Mouse (Mus musculus) cerebellum, postnatal 14 days (tissue): Measurements from ENCODE around the gene Csrp1.

Source experiments
- DNase-seq, 2 experiments: peaks; one replicate each; pipeline ENCODE4 v3.0.0; 2021; ENCODE audit warnings: mixed read lengths in 2 of 2

Csrp1 gene

DNA sequence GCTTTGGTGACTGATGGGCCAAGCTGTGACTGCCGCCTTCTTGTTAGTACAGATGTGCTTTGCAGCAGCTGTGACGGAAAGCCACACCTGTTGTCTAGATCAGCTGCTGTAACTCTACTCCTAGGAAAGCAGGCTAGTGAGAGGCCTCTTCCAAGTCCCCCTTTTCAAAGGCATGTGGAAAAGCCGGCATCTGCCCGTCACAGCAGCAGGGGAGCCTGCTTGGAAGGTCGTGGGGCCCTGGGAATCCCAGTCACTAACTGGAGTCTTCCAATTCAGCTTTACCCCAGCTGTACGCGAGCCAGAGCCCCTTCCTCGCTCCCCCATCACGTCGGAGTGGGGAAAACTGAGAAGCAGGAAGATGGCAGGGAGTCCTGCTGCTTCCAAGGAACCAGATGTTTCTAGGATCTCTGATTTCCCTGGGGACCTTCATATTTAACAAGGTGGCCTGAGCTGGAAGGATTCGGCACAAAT is 21.4 kb upstream of the Csrp1 start:
- DNase-seq = no peak

GRCm38 (mm10) chr1:135698996-135699705 is 20.7 kb upstream of the Csrp1 start:
- peak; percentile 75 to 79 for DNase-seq

DNA sequence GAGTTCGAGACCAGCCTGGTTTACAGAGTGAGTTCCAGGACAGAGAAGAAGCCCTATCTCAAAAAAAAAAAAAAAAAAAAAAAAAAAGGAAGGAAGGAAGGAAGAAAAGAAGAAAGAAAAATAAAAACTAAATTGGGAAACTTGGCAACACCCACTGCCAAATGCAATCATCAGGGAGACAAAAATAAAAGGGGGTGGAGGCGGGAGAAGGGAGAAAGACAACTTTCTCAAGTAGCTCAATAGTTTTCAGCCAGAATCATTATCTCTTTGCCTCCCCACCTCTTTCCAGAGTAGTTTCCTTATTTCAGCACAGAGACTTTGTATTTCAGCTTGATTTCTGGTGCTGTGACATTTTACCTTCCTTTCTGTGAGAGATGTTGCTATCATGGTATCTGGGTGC is 20.0 kb upstream of the Csrp1 start:
- DNase-seq = no peak

- DNase-seq = peak; percentile 89 to 94
Measured at GRCm38 (mm10) chr1:135700605-135701004, 19.3 kb upstream of the Csrp1 start.

- DNase-seq = no peak
Measured at GRCm38 (mm10) chr1:135701314-135701713, 18.5 kb upstream of the Csrp1 start.

GRCm38 (mm10) chr1:135702722-135703121 is 17.1 kb upstream of the Csrp1 start:
- DNase-seq = no peak

GRCm38 (mm10) chr1:135704317-135704821 is 15.5 kb upstream of the Csrp1 start:
- DNase-seq = no peak

GRCm38 (mm10) chr1:135708369-135708768 is 11.5 kb upstream of the Csrp1 start:
- DNase-seq = no peak

GRCm38 (mm10) chr1:135711126-135711525 is 8.7 kb upstream of the Csrp1 start:
- no peak for DNase-seq

DNA sequence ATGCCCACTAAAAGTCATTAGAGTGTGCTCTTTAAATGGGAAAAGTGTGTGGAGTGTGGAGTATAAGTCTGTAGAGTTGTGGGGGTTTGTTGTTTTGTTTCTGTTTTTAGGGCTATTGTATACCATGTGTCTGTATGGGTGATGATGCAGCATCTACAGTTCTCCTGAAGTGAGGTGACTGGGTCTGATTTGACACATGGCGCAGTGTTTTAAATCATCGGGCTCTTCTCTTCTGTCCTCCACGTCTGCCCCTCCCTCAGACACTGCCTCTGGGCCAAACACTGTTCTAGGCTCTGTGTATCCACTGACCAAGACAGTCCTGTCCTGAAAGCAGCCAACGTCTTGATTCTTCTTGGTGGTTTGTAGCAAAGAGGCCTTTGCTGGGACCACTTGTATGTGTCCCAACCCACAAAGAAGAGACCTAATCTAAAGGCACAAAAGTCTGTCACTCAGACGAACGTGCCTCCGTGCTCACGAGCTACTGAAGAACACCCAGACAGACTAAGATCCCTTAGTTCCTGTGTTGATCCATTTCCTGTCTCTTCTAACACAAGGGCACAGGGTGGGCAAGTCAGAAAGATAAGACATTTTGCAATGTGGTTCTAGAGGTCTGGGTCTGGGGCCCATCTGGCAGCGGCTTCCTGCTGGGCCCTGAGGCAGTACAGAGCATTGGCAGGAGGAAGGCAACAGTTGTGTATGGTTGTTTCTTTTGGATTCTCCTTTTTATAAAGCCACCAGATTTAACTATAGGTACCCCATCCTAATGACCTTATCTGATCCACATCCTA is 5.6 kb upstream of the Csrp1 start:
- DNase-seq = no peak

GRCm38 (mm10) chr1:135714901-135715609 is 4.8 kb upstream of the Csrp1 start:
- DNase-seq = no peak

DNA sequence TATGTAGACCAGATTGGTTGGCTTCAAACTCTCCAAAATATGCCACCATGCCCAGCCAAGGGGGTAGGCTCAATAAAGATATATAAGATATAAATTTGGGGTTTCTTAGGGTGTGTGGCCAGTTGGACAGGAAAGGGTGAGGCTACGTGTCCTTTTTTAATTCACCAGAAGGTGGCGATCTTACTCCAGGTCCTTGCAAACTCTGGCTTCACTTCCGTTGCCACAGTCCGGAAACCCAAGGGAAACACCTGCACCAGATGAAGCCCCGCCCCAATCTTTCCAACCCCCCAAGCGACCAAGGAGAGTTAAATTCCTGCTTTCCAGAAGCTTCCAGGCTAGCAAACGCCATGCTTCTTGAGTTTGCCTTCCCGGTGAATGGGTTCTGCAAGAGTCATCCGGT is 375 bp upstream of the Csrp1 start:
- peak; percentile 75 to 79 for DNase-seq

- DNase-seq = no peak
Measured at GRCm38 (mm10) chr1:135723016-135723415, 3.2 kb downstream of the Csrp1 start.

GRCm38 (mm10) chr1:135724134-135724533 is 4.3 kb downstream of the Csrp1 start:
- no peak for DNase-seq

DNA sequence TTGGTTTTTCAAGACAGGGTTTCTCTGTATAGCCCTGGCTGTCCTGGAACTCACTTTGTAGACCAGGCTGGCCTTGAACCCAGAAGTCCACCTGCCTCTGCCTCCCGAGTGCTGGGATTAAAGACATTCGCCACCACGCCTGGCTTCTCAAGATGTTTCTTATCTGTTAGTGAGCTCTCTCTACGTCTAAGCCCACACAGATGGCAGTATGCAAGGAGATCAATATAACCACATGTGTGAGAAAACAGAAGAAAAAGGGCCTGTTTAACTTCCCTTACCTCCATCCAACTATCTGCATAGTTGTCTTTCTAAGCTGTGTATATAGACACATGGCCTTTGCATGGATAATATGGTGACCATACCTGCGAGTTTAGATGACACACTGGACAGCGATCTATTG is 5.5 kb downstream of the Csrp1 start:
- no peak for DNase-seq

- no peak for DNase-seq
Measured at GRCm38 (mm10) chr1:135725936-135726335, 6.1 kb downstream of the Csrp1 start.

DNA sequence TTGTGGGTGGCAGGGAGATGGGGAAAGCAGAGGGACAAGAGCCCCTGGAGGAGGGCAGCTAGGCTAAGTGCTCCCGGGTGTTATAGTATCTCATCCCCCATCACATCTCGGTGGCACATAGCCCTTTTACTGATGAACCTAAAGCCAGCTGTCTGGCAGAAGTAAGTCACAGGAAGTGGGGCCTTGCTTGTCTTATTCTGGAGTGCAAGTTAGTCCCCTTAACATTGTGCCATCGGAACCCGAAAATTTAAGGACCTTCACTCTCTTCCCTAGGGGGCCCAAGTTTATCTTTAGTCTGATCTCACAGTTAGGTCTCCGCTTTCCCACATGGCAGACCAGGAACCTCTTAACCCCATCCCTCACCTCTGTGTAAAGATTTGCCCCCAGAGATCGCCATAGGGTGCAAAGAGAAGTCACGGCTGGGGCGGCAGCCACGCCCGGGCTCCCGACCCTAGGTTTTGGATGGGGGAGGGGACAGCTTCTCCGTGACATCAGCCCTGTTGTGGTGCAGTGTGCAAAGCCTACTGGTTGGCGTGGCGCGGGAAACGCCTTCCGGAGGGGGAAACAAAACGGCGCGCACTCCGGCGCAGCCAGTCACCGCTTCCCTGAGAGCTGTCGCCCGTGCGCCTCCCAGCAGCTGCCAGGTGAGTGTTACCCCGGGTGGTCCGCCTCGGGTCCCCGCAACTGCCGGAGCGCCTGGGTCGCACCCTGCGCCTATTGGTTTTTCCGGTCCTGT is 8.9 kb downstream of the Csrp1 start:
- DNase-seq = peak; percentile 65 to 73

GRCm38 (mm10) chr1:135729367-135729713 is 9.5 kb downstream of the Csrp1 start:
- DNase-seq = peak in 1 of 2 experiments; percentile 29

DNA sequence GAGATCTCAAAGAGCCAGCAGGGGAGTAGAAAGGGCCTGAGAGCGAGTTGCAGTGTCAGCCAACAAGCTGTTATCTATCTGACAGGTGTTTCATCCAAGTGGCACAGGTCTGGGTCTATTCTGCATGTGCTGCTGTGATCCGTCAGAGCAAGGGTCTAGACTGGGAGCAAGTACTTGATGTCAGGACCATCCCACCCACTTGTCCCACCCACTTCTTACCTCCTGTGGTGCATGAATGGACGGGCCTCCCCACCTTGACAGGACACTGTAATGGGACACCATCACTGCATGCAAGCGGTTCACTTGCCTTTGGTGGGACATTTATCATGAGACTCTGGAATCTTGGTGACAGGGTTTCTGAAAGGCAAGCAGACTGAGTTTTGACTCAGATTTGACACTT is 10.0 kb downstream of the Csrp1 start:
- DNase-seq = no peak

DNA sequence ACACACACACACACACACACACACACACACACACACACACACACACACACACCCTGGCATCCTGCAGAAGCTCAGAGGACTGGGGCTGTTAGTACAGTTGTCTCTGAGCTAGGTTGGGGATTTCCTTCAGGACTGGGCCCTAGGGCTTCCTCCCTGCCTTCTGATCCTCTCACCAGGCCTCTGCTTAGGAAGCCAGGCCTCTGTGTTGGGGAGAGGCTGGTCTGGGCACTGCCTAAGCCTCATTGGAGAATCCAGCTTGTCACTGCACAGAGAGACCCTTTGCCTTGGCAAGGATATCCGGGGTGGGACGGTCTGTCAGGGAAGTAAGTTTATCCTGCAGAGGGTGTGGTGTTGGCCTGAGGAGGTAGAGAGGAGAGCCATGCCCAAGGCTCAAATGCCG is 10.4 kb downstream of the Csrp1 start:
- no peak for DNase-seq

DNA sequence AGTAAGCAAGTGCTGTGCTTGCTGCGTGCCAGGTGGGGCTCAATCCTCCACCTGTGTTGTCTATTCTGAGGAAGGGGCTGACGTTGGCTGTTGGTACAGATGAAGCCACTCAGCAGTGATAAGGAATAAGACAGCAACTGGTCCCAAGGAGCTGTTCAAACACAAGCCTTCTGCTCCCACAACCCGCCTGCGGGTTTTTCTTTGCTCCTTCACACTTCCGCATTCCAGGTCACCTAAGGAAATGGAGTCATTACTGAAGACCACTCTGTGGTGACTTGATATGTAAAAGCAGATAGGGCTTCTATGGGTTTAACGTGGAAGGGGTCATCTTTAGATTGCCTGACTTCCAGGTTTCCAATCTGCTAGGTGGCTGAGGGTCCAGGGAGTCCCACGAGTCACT is 11.5 kb downstream of the Csrp1 start:
- DNase-seq = no peak

DNA sequence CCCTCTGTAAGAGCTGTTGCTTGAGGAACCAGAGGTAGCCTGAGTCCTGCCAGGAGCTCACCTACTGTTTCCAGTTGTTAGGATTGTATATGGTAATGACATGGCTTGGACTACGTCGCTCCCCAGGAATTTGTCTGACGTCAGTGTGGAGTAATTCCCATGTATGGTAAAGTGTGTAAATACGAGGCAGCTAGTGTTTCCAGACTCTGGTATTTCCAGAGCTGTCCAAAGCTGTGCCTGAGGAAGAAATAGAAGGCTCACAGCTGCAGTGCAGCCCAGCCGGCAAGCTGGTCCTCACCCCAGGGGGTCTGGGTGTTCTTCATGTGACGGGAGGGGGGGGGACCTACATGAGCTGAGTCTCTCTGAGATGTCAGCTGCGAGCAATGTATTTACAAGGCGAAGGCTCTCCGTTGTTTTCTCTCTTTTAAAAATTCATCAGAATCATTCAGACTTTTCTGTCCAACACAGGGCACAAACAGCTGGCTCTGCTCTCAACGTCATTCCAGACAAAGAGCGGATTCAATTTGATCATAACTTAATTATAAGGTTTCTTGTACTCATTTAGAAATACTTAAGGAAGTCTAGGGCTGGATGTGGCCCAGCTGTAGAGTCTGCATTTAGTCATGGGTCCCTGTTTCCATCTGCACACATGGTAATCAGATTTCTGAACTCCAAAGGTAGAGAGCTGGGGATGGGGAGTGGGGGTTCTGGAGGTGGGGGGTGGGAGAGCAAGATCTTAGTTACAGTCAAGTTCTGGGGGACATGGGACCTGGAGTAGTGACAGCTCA is 12.2 kb downstream of the Csrp1 start:
- no peak for DNase-seq
